Mouse (Mus musculus): ENCODE data around the gene Cenpj. TPM values are rescaled to one million over a fixed set of nuclear protein-coding genes. Genes with fewer than 3 reads are reported as not detected.

Cenpj gene
- polyA plus RNA-seq, 1 experiment, result 1.7 TPM

DNA sequence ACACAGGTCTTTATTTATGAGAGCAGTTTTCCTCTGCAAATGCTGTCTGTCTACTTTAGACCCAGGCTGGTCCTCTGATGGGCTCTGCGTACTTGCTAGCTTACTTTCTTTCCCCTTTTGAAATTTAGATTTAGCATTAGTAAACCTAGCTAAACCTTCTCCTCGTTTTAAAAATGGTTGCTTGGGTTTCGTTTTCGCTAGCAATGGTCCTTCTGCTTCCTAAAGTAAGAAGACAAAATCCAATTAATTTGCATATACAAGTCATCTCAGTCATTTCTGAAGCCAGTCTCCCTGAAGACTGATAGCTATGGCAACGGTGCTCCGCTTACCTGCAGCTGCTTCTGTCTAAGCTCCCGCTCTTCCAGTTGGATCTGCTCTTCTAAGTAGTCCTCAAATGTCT lies 21.9 kb downstream of the Cenpj start:
- H3K79me2 ChIP-seq (ENCODE audit: control insufficient read depth, insufficient read depth), result no peaks in the 10 kb centered on the region
- TF ChIP-seq MYOG (IDR thresholded peaks at IDR 0.05; ENCODE audit: control insufficient read depth in 1 of 3, insufficient read depth in 1 of 3, insufficient read length in 2 of 3, low read depth in 2 of 3), result no peak
- TF ChIP-seq SRF (IDR thresholded peaks at IDR 0.05; ENCODE audit: control insufficient read depth, insufficient read length, low read depth), result no peak
- no peak for TF ChIP-seq MAX (IDR thresholded peaks at IDR 0.05; ENCODE audit: low read depth)
- no peak for TF ChIP-seq POLR2AphosphoS2 (IDR thresholded peaks at IDR 0.05; ENCODE audit: insufficient read length, low read depth)
- TF ChIP-seq TCF12 (IDR thresholded peaks at IDR 0.05; ENCODE audit: insufficient read depth, poor library complexity, severe bottlenecking), result no peak
- TF ChIP-seq USF1 (IDR thresholded peaks at IDR 0.05; ENCODE audit: low read depth), result no peak
- no peak for TF ChIP-seq E2F4 (IDR thresholded peaks at IDR 0.05; ENCODE audit: insufficient read depth)
- TF ChIP-seq CEBPB (IDR thresholded peaks at IDR 0.05; ENCODE audit: insufficient read depth, poor library complexity, severe bottlenecking), result no peak
- TF ChIP-seq MYOD1 (IDR thresholded peaks at IDR 0.05; ENCODE audit: control insufficient read depth in 1 of 3, insufficient read length in 2 of 3, low read depth in 2 of 3), result no peak
- TF ChIP-seq REST (IDR thresholded peaks at IDR 0.05; ENCODE audit: insufficient read depth, insufficient read length), result no peak
- no peak for TF ChIP-seq POLR2A (IDR thresholded peaks at IDR 0.05; ENCODE audit: insufficient read length, low read depth)
- TF ChIP-seq TCF3 (IDR thresholded peaks at IDR 0.05; ENCODE audit: insufficient read length, low read depth), result no peak
- H3K27me3 ChIP-seq (ENCODE audit: control insufficient read depth, insufficient read depth, insufficient read length), result no peaks in the 10 kb centered on the region
- no peak overlapping the region for H3K4me3 ChIP-seq
- H3ac ChIP-seq (ENCODE audit: control insufficient read depth, insufficient read length), result no peak overlapping the region
- H3K4me2 ChIP-seq (ENCODE audit: low read depth), result no peak overlapping the region
- H3K36me3 ChIP-seq (ENCODE audit: control insufficient read depth, insufficient read depth), result peaks cover 13% of the 10 kb centered on the region

DNA sequence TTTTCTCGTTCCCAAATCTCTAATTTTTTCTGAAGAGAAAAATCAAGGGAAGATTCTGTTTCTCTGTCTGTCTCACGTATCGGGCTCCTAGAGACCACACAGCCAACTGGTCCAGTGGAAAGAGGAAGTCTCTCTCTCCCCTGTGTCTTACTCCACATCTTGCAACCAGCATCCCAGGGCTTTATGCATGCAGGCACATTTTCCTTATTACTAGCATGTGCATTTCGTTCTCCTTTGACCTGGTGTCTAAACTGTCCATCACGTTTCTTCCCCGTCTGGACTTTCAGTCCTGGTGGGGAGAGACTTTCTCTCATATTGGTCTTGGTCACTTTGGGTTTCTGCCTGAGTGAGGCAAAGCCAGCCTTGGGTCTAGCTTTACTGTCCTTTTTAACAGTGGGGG lies 22.3 kb downstream of the Cenpj start:
- Histone ChIP-seq H3K4me2 (ENCODE audit: low read depth) (no peak overlapping the region), H3ac (ENCODE audit: control insufficient read depth, insufficient read length) (no peak overlapping the region), H3K27me3 (ENCODE audit: control insufficient read depth, insufficient read depth, insufficient read length) (no peaks in the 10 kb centered on the region), H3K36me3 (ENCODE audit: control insufficient read depth, insufficient read depth) (peaks cover 13% of the 10 kb centered on the region), H3K4me3 (no peak overlapping the region), H3K79me2 (ENCODE audit: control insufficient read depth, insufficient read depth) (no peaks in the 10 kb centered on the region)
- TF ChIP-seq USF1 (IDR thresholded peaks at IDR 0.05; ENCODE audit: low read depth) (no peak), MYOG (IDR thresholded peaks at IDR 0.05; ENCODE audit: control insufficient read depth in 1 of 3, insufficient read depth in 1 of 3, insufficient read length in 2 of 3, low read depth in 2 of 3) (no peak), MAX (IDR thresholded peaks at IDR 0.05; ENCODE audit: low read depth) (no peak), CEBPB (IDR thresholded peaks at IDR 0.05; ENCODE audit: insufficient read depth, poor library complexity, severe bottlenecking) (no peak), E2F4 (IDR thresholded peaks at IDR 0.05; ENCODE audit: insufficient read depth) (no peak), SRF (IDR thresholded peaks at IDR 0.05; ENCODE audit: control insufficient read depth, insufficient read length, low read depth) (no peak), TCF3 (IDR thresholded peaks at IDR 0.05; ENCODE audit: insufficient read length, low read depth) (no peak)

DNA sequence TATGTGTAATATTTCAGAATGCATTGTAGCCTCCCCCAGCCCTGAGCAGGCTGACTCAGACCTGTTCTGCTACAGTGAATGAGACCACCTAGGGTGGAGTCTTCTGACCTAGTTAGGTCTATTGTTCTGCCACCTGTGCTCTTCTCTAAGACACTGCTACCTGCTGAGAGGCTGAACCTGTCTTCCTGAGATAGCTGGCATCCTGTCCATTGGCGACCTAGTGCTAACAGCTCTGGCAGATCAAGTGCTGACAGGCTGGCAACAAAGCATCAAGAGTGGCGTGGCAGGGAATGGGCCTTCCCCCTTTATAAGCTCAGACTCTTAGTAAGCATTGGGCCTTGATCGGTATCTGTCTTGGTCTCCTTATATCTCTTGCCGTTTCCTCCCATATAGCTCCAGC lies 24.3 kb downstream of the Cenpj start:
- Histone ChIP-seq H3ac (ENCODE audit: control insufficient read depth, insufficient read length) (no peak overlapping the region), H3K79me2 (ENCODE audit: control insufficient read depth, insufficient read depth) (no peaks in the 10 kb centered on the region), H3K27me3 (ENCODE audit: control insufficient read depth, insufficient read depth, insufficient read length) (no peaks in the 10 kb centered on the region), H3K4me2 (ENCODE audit: low read depth) (no peak overlapping the region), H3K4me3 (no peak overlapping the region), H3K36me3 (ENCODE audit: control insufficient read depth, insufficient read depth) (peaks cover 13% of the 10 kb centered on the region)
- no peak for TF ChIP-seq MYOD1 (IDR thresholded peaks at IDR 0.05; ENCODE audit: control insufficient read depth in 1 of 3, insufficient read length in 2 of 3, low read depth in 2 of 3)
- TF ChIP-seq CEBPB (IDR thresholded peaks at IDR 0.05; ENCODE audit: insufficient read depth, poor library complexity, severe bottlenecking), result no peak
- TF ChIP-seq E2F4 (IDR thresholded peaks at IDR 0.05; ENCODE audit: insufficient read depth), result no peak
- no peak for TF ChIP-seq REST (IDR thresholded peaks at IDR 0.05; ENCODE audit: insufficient read depth, insufficient read length)
- no peak for TF ChIP-seq MAX (IDR thresholded peaks at IDR 0.05; ENCODE audit: low read depth)
- no peak for TF ChIP-seq SRF (IDR thresholded peaks at IDR 0.05; ENCODE audit: control insufficient read depth, insufficient read length, low read depth)
- no peak for TF ChIP-seq TCF3 (IDR thresholded peaks at IDR 0.05; ENCODE audit: insufficient read length, low read depth)
- no peak for TF ChIP-seq USF1 (IDR thresholded peaks at IDR 0.05; ENCODE audit: low read depth)
- TF ChIP-seq TCF12 (IDR thresholded peaks at IDR 0.05; ENCODE audit: insufficient read depth, poor library complexity, severe bottlenecking), result no peak
- no peak for TF ChIP-seq MYOG (IDR thresholded peaks at IDR 0.05; ENCODE audit: control insufficient read depth in 1 of 3, insufficient read depth in 1 of 3, insufficient read length in 2 of 3, low read depth in 2 of 3)
- no peak for TF ChIP-seq POLR2AphosphoS2 (IDR thresholded peaks at IDR 0.05; ENCODE audit: insufficient read length, low read depth)
- TF ChIP-seq POLR2A (IDR thresholded peaks at IDR 0.05; ENCODE audit: insufficient read length, low read depth), result no peak

DNA sequence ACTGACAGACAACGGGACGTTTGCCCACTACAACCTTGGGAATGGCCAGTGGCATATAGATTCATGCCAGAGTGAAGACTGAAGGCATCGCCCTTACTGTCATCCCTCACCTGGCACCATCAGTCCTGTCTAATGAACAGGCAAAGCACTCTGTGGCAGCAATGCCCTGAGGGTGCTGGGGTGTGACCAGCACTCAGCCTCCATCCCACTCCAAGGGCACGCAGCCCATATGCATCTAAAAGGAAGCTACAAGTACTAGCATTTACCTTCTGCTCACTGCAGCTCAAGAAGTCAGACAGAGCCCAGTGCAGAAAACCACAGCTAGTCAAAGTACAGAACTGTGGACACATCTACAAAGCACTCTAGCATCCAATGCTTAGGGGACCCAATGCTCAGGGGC lies 29.7 kb downstream of the Cenpj start:
- no peak overlapping the region for H3ac ChIP-seq (ENCODE audit: control insufficient read depth, insufficient read length)
- no peaks in the 10 kb centered on the region for H3K79me2 ChIP-seq (ENCODE audit: control insufficient read depth, insufficient read depth)
- no peak for TF ChIP-seq TCF3 (IDR thresholded peaks at IDR 0.05; ENCODE audit: insufficient read length, low read depth)
- no peaks in the 10 kb centered on the region for H3K27me3 ChIP-seq (ENCODE audit: control insufficient read depth, insufficient read depth, insufficient read length)
- H3K4me3 ChIP-seq, result no peak overlapping the region
- peaks cover 9% of the 10 kb centered on the region for H3K36me3 ChIP-seq (ENCODE audit: control insufficient read depth, insufficient read depth)
- H3K4me2 ChIP-seq (ENCODE audit: low read depth), result no peak overlapping the region

DNA sequence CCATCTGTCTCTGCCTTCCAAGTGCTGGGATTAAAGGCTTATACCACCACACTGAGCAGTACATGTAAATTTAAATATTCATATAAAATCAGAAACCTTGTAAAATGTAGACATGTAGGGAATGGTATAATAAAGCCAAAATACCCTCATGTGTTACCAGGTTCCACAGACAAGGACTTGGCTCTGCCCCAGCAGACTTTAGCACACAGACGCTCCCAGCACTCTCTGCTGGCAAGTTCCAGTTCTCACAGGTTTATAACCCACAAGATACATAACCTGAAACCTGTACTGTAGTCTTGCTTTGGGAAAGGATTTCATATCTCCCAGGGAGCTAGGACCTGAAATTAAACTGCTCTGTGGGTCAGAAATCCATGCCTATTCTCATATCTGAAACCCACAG lies 30.3 kb downstream of the Cenpj start:
- Histone ChIP-seq H3K27me3 (ENCODE audit: control insufficient read depth, insufficient read depth, insufficient read length) (no peaks in the 10 kb centered on the region), H3K4me2 (ENCODE audit: low read depth) (no peak overlapping the region), H3K4me3 (no peak overlapping the region), H3K36me3 (ENCODE audit: control insufficient read depth, insufficient read depth) (peaks cover 9% of the 10 kb centered on the region), H3K79me2 (ENCODE audit: control insufficient read depth, insufficient read depth) (no peaks in the 10 kb centered on the region), H3ac (ENCODE audit: control insufficient read depth, insufficient read length) (no peak overlapping the region)
- no peak for TF ChIP-seq POLR2A (IDR thresholded peaks at IDR 0.05; ENCODE audit: insufficient read length, low read depth)

Measured in myocyte (in vitro differentiated cells).